Mouse (Mus musculus) R1 (cell line): ENCODE results near the gene Ppp1r35.

ENCODE experiments used
- DNase-seq: peaks from one replicate; pipeline ENCODE4 v3.0.0-alpha.2; 2018; ENCODE audit warnings: low read depth, low spot score

The Ppp1r35 gene

GRCm38 (mm10) chr5:137826421-137826820, 47.8 kb downstream of the Ppp1r35 start:
- DNase-seq = no peak

GRCm38 (mm10) chr5:137828694-137829093, 50.0 kb downstream of the Ppp1r35 start:
- DNase-seq = peak; percentile 13
